ENCODE assay signal across 16 mouse cellular contexts in genomic region chr15:85987896-85988295, GRCm38 (mm10).
"Had no signal": no experiment of that assay in that cellular context is flagged by ENCODE, and none has a peak within 500 bp of the region (broad histone marks: within the 10 kb centered on the region; RNA-seq: fewer than 3 reads in every experiment).

No protein-coding gene starts in this region.

- ATAC-seq: midbrain, embryonic 16.5 days had no signal

- H3K27me3 ChIP-seq: midbrain, embryonic 12.5 days; neural tube, embryonic 13.5 days; neural tube, embryonic 15.5 days had no signal

- DNase-seq: lung, adult 18-20 months; lung, embryonic 14.5 days; lung, postnatal 10 days; lung, postnatal 4 days; midbrain, embryonic 14.5 days; retina, postnatal 1 day; right cerebral cortex, adult 18-20 months; right cerebral cortex, postnatal 14 days; spleen, adult 18-20 months; thymus, adult 2 months; thymus, postnatal 25 days; thymus, postnatal 4 days had no signal
